Mouse (Mus musculus) urinary bladder, adult 18-20 months (tissue): Measurements from ENCODE around the gene Inafm1.
"Not testable (repeated sequence)": the region's sequence is repeated elsewhere in the genome, so short reads cannot be mapped to it uniquely, and the experiment has no call there.

Source experiments
- DNase-seq, 2 experiments: peaks; one replicate each; pipeline ENCODE4 v3.0.0; 2022; ENCODE audit warnings: low spot score in 2 of 2, mixed read lengths in 2 of 2

Inafm1 gene

GRCm38 (mm10) chr7:16263015-16263787 lies 10.2 kb downstream of the Inafm1 start:
- DNase-seq, result peak; percentile 46 to 64

GRCm38 (mm10) chr7:16261097-16261496 lies 12.3 kb downstream of the Inafm1 start:
- no peak for DNase-seq

- DNase-seq, result no peak
Measured at GRCm38 (mm10) chr7:16259110-16259590, 14.3 kb downstream of the Inafm1 start, which contains the start of gene C5ar1. TSS of gene C5ar1 (minus strand) at chr7:16259540.

- DNase-seq, result no peak
Measured at GRCm38 (mm10) chr7:16257830-16258229, 15.6 kb downstream of the Inafm1 start.

GRCm38 (mm10) chr7:16255963-16256362 lies 17.5 kb downstream of the Inafm1 start:
- DNase-seq, result not testable (repeated sequence)

GRCm38 (mm10) chr7:16254195-16254594 lies 19.2 kb downstream of the Inafm1 start:
- DNase-seq, result no peak

- DNase-seq, result no peak
Measured at GRCm38 (mm10) chr7:16250687-16251086, 22.7 kb downstream of the Inafm1 start.

GRCm38 (mm10) chr7:16245958-16246357 lies 27.5 kb downstream of the Inafm1 start:
- DNase-seq, result no peak

- no peak for DNase-seq
Measured at GRCm38 (mm10) chr7:16244067-16244466, 29.4 kb downstream of the Inafm1 start, which contains the start of gene C5ar2. TSS of gene C5ar2 (minus strand) at chr7:16244154.

GRCm38 (mm10) chr7:16242198-16242597 lies 31.2 kb downstream of the Inafm1 start:
- DNase-seq, result no peak

GRCm38 (mm10) chr7:16241787-16242186 lies 31.6 kb downstream of the Inafm1 start:
- no peak for DNase-seq

- no peak for DNase-seq
Measured at GRCm38 (mm10) chr7:16240978-16241303, 32.5 kb downstream of the Inafm1 start.

GRCm38 (mm10) chr7:16240281-16240977 lies 33.0 kb downstream of the Inafm1 start:
- DNase-seq, result no peak

- DNase-seq, result no peak
Measured at GRCm38 (mm10) chr7:16239554-16239997, 33.8 kb downstream of the Inafm1 start.

GRCm38 (mm10) chr7:16229869-16230268 lies 43.5 kb downstream of the Inafm1 start:
- no peak for DNase-seq
